Mouse (Mus musculus) frontal cortex, adult (tissue): ENCODE data around the gene Gm11554.
"Not testable (repeated sequence)": the region's sequence is repeated elsewhere in the genome, so short reads cannot be mapped to it uniquely, and the experiment has no call there.

ENCODE experiments used
- ATAC-seq: cut with Nextera tagmentation; 2 replicates; pipeline ENCODE4 v1.9.2; 2017; ENCODE audit warnings: mild to moderate bottlenecking, moderate library complexity, mixed read lengths; ENCODE audit not compliant: low TSS enrichment

Gm11554 gene

DNA sequence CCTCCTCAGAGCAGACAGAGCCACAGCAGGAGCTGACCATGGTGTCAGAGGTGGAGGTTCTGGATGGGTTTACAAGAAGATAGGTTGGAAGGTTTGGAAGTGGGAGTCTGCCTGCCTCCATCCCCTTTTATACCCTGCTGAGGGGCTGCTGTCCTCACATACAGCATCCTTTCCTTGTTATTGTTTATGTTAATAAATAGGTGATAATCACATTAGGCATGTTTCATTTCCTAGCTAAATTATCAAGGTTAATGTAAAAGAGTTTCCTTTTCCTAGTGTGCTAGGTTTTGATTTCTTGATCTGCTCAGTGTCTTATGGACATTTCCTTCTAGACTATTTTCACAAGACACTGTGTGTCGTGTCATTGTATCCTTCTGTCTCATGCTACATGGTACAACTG lies at the start of gene Gm11554:
Gene Gm11554 (minus strand): TSS at position 101 of the 400 bp plus-strand sequence.
- ATAC-seq: not testable (repeated sequence)

DNA sequence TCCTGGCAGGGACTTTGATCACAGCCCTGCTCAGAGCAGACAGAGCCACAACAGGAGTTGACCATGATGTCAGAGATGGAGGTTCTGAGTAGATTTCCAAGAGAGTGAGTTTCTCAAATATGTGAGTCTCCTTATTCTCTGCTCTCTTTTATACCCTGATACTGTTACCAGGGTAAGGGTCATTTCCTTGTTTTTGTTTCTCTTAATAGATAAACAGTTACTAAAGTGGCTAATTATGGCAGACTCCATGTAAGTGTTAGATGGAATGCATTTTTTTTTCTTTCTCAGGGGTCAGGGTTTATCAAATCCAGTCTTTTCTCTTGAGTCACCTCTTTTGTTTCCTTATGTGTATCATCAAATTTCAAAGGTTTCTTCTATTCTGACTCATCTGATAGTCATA lies 47.3 kb upstream of the Gm11554 start, which contains the start of gene Krtap4-16:
Gene Krtap4-16 (minus strand): TSS at position 101 of the 400 bp plus-strand sequence.
- no peak for ATAC-seq

DNA sequence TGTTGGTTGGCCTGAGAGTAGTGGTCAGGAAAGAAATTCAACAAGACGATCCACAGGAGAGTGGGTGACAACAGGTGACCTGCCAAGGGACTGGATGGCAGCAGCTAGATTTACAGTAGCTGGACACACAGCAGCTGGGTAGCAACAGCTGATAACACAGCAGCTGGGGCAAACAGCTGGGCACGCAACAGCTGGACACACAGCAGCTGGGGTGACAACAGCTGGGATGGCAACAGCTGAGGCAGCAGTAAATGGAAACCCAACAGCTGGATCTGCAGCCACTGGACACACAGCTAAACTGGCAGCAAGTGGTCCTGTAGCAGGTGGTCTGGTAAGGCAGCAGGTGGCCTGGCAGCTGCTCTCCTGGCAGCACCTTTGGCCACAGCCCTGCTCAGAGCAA lies 42.5 kb upstream of the Gm11554 start:
- ATAC-seq: no peak

DNA sequence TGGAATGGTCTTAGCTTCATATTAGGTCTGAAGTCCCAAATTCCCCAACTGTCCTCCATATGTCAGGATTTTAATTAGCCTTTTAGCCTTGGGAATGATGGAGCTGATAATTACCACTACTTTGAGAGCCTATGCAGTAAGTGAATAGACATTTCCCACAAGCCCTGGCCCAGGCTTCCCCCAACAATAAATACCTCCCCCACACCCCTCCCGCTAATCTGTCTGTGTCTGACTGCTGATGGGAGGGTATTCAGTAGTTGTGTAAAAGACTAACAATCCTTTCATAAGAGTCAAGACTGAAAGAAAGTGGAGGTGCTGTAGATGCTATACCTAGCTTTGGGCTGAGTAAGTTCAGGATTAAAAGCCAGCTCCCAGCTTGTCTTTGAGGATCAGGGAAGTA lies 37.9 kb upstream of the Gm11554 start:
- no peak for ATAC-seq

DNA sequence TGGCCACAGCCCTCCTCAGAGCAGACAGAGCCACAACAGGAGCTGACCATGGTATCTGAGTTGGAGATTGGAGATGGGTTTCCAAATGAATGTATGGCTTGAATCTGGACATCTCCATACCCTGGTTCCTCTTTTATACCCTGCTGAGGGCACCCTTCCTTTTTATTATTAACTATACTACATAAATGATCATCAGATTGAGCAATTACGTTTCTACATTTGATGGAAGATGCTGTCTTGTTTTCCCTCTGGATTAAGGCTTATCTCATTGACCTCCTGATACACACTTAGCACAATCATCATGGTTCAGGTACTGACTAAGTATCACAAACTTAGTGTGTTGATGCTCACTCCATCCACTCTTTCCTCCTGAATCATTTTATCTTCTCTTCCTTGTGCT lies 33.7 kb upstream of the Gm11554 start, which contains the start of gene 2300003K06Rik:
Gene 2300003K06Rik (minus strand): TSS at position 101 of the 400 bp plus-strand sequence.
- ATAC-seq: no peak

DNA sequence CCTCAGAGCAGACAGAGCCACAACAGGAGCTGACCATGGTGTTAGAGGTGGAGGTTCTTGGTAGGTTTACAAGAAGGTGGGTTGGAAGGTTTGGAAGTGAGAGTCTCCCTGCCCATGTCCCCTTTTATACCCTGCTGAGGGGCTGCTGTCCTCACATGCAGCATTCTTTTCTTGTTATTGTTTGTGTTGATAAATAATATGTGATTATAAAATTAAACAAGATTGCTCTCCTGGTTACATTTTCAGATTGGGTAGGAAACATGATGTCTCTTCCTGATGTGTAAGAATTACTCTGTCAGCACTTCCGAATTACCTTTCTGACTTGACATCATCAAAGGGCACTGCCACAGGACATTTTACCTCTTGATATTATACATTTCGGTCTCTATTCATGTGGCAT lies 11.3 kb upstream of the Gm11554 start, which contains the start of gene Gm11564:
Gene Gm11564 (minus strand): TSS at position 101 of the 400 bp plus-strand sequence.
- ATAC-seq: not testable (repeated sequence)

DNA sequence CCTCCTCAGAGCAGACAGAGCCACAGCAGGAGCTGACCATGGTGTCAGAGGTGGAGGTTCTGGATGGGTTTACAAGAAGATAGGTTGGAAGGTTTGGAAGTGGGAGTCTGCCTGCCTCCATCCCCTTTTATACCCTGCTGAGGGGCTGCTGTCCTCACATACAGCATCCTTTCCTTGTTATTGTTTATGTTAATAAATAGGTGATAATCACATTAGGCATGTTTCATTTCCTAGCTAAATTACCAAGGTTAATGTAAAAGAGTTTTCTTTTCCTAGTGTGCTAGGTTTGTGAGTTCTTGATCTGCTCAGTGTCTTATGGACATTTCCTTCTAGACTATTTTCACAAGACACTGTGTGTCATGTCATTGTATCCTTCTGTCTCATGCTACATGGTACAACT lies 5.5 kb upstream of the Gm11554 start, which contains the start of gene Krtap4-13:
Gene Krtap4-13 (minus strand): TSS at position 101 of the 400 bp plus-strand sequence.
- not testable (repeated sequence) for ATAC-seq

DNA sequence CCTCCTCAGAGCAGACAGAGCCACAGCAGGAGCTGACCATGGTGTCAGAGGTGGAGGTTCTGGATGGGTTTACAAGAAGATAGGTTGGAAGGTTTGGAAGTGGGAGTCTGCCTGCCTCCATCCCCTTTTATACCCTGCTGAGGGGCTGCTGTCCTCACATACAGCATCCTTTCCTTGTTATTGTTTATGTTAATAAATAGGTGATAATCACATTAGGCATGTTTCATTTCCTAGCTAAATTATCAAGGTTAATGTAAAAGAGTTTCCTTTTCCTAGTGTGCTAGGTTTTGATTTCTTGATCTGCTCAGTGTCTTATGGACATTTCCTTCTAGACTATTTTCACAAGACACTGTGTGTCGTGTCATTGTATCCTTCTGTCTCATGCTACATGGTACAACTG lies 5.4 kb downstream of the Gm11554 start, which contains the start of gene Gm11569:
Gene Gm11569 (minus strand): TSS at position 101 of the 400 bp plus-strand sequence.
- ATAC-seq: not testable (repeated sequence)

DNA sequence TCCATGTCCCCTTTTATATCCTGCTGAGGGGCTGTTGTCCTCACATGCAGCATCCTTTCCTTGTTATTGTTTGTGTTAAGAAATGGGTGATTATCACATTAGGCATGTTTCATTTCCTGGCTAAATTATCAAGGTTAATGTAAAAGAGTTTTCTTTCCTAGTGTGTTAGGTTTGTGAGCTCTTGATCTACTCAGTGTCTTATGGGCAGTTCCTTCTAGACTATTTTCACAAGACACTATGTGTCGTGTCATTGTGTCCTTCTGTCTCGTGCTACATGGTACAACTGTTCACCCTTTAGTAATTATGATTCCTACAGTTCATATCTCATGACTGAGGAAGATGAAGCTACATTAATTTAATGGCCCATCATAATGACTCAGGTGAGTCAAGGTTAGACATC lies 10.9 kb downstream of the Gm11554 start, which contains the start of gene Gm11596:
Gene Gm11596 (minus strand): TSS at position 101 of the 400 bp plus-strand sequence.
- ATAC-seq: no peak

DNA sequence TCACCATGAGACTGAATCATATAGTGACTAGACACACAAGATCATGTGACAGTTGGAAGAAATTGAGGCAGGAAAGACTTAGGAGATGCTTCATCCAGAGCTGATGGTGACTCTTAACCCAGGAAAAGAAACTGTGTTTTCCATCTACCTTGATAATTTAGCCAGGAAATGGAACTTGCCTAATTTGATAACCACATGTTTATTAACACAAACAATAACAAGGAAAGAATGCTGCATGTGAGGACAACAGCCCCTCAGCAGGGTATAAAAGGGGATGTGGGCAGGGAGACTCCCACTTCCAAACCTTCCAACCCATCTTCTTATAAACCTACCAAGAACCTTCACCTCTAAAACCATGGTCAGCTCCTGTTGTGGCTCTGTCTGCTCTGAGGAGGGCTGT lies 19.3 kb downstream of the Gm11554 start, which contains the start of gene Krtap4-9:
Gene Krtap4-9 (plus strand): TSS at position 301 of the 400 bp plus-strand sequence.
- ATAC-seq: not testable (repeated sequence)

DNA sequence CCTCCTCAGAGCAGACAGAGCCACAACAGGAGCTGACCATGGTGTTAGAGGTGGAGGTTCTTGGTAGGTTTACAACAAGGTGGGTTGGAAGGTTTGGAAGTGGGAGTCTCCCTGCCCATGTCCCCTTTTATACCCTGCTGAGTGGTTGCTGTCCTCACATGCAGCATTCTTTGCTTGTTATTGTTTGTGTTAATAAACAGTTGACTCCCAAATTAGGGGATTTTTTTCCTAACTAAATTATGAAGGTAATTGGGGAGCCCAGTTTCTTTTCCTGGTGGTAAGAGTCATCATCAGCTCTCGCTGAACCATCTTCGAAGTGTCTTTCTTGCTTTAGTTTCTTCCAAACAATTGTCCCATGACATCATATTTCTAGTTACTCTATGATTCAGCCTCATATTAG lies 23.6 kb downstream of the Gm11554 start, which contains the start of gene Krtap4-8:
Gene Krtap4-8 (minus strand): TSS at position 101 of the 400 bp plus-strand sequence.
- ATAC-seq: no peak

DNA sequence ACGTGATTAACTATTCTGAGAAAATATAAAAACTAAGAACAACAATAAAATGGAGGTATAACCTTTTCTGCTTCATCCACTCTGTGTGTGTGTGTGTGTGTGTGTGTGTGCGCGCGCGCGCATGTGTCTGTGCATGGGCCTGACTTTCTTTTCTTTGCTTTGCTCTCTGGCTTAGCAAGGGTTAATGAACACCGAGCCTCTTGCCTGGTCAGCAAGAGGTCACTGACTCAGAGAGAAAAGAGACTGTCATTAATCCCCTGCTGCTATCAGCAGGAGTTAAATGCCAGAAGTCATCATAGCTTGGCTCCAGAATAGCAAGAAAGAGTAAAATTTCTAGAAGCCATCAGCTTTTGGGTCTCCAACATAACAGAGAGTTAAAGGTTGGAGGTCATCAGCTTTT lies 25.8 kb downstream of the Gm11554 start:
- no peak for ATAC-seq

DNA sequence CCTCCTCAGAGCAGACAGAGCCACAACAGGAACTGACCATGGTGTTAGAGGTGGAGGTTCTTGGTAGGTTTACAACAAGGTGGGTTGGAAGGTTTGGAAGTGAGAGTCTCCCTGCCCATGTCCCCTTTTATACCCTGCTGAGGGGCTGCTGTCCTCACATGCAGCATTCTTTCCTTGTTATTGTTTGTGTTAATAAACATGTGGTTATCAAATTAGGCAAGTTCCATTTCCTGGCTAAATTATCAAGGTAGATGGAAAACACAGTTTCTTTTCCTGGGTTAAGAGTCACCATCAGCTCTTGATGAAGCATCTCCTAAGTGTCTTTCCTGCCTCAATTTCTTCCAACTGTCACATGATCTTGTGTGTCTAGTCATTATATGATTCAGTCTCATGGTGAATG lies 31.4 kb downstream of the Gm11554 start, which contains the start of gene Gm11595:
Gene Gm11595 (minus strand): TSS at position 101 of the 400 bp plus-strand sequence.
- ATAC-seq: not testable (repeated sequence)

DNA sequence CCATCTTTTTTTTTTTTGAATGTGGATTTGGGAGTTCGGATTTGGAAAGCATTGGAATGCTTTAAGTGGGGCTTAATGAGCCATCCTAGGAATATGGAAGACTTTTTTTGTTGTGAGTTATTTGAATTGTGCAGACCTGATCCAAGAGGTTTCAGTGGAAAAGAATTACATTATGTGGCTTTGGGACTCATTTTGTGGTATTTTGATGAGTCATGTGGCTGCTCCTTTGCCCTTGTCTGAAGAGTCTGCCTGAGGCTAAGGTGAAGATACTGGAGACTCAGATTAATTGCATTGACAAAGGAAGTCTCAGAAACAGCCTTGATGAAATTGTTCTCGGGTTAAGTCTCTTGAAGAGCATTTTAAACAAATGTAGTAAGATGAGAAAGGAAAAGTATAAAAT lies 35.8 kb downstream of the Gm11554 start:
- no peak for ATAC-seq

DNA sequence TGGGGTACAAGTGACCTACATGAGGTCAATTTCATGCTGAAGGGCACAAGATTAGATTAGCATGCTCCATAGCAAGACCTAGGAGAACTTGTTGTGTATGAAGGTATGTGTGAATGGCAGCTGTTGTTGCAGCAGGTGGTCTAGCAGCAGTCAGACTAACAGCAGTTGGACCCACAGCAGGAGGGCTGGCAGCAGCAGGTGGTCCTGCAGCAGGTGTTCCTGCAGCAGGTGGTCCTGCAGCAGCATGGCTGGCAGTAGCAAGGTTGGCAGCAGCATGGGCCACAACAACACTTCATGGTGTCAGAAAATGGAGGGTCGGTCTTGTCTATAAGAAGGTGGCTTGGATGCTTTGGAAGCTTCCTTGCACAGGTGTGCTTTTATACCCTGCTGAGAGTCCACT lies 45.4 kb downstream of the Gm11554 start:
- ATAC-seq: no peak
